Mouse (Mus musculus) forebrain, postnatal 0 days (tissue): ENCODE measurements around the gene Idh3b. TPM values are rescaled to one million over a fixed set of nuclear protein-coding genes. Genes with fewer than 3 reads are reported as not detected.

Source experiments
- ATAC-seq: fragments of 200-750 bp; cut with Nextera tagmentation; 2 replicates; pipeline ENCODE4 v1.8.0; 2017; ENCODE audit warnings: mild to moderate bottlenecking, moderate library complexity
- DNase-seq: peaks from one replicate; pipeline ENCODE4 v3.0.0-alpha.2; 2015
- H3K27ac ChIP-seq: fragments of 300-500 bp; sonication (generic); 2 replicates; pipeline ENCODE4 v1.5.1; 2014; ENCODE audit warnings: low read depth, mild to moderate bottlenecking, antibody characterized with exemption, low read length, moderate library complexity, mixed read lengths
- H3K27me3 ChIP-seq: fragments of 300-500 bp; sonication (generic); 2 replicates; pipeline ENCODE4 v1.6.1; 2014; ENCODE audit warnings: mild to moderate bottlenecking, low read length, mixed read lengths; ENCODE audit not compliant: insufficient read depth
- H3K36me3 ChIP-seq: fragments of 300-500 bp; sonication (generic); 2 replicates; pipeline ENCODE4 v1.6.1; 2014; ENCODE audit warnings: mild to moderate bottlenecking, moderate library complexity; ENCODE audit not compliant: insufficient read depth
- H3K4me1 ChIP-seq: fragments of 300-500 bp; sonication (generic); 2 replicates; pipeline ENCODE4 v1.6.1; 2014; ENCODE audit warnings: antibody characterized with exemption; ENCODE audit not compliant: insufficient read depth
- H3K4me2 ChIP-seq: fragments of 300-500 bp; sonication (generic); 2 replicates; pipeline ENCODE4 v1.6.1; 2014; ENCODE audit warnings: low read depth, mild to moderate bottlenecking, moderate library complexity
- H3K4me3 ChIP-seq: fragments of 300-500 bp; sonication (generic); 2 replicates; pipeline ENCODE4 v1.5.1; 2014; ENCODE audit warnings: low read depth, low read length, mixed read lengths
- H3K9ac ChIP-seq: fragments of 300-500 bp; sonication (generic); 2 replicates; pipeline ENCODE4 v1.6.1; 2014; ENCODE audit warnings: mild to moderate bottlenecking
- H3K9me3 ChIP-seq: fragments of 300-500 bp; sonication (generic); 2 replicates; pipeline ENCODE4 v1.6.1; 2016; ENCODE audit warnings: low read length
- CTCF ChIP-seq: sonication (generic); IDR thresholded peaks from 2 replicates; pipeline ENCODE4 v1.5.1; 2016; ENCODE audit warnings: antibody characterized with exemption, control low read depth, low read depth
- WGBS: fragments of 180-500 bp; shearing (Covaris S2); extraction: QIAGEN DNeasy Blood & Tissue Kit; methylation state at CpG from one replicate; pipeline ENCODE4 v1.1.7; 2014; 5-methylcytosine and 5-hydroxymethylcytosine counted together
- polyA plus RNA-seq: library from polyadenylated mRNA; unstranded; fragments of >200 nt; fragmentation: Nextera tagmentation; extraction: Ambion mirVana; gene quantifications from 2 replicates; pipeline ENCODE4 v1.2.1, GENCODE M21; 2015
- total RNA-seq: library from RNA; depleted of rRNA; stranded (reverse); fragments of >200 nt; gene quantifications from 2 replicates; pipeline ENCODE4 v1.2.3, GENCODE M21; 2014

Idh3b gene
- total and polyA plus RNA-seq, 2 experiments from 2014 or later, result 137 to 169 TPM

DNA sequence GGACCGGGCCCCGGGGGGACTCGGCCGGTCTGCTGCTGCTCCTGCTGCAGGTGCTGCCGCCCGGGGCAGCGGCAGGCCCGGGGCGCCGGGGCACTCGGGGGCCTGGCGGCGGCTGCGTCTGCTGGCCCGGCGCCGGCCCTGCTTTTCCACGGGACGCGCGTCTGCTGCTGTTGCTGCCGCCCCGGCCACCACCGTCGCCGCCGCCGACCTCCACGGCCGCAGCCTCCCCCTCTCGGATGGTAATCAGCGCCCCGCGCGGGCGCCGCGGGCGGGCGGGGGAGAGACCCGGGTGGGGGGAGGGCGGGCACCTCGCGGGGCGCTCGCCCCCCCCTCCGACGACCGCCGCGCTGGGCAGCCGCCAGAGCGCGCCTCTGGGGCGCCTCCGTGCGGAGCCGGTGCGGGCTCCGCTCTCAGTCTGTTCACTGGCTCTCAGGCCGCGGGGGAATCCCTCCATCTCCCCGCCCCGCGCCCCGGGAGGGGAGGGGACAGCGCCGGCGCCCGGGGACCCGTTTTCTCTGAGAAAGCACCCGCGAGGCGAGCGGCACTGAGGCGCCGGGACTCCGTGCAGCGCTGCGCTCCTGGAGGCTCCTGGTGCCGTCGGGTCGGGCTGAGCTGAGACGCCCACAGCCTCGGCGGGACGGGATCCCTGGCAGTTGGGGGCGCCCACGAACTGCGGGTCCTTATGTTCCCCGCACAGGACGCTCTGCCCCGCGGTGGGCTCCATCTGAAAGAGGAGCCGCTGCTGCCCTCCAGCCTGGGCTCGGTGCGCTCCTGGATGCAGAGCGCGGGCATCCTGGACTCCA, 11.2 kb upstream of the Idh3b start:
- ATAC-seq, result peak; percentile 73
- Histone ChIP-seq H3K27me3 (no peaks in the 10 kb centered on the region), H3K4me2 (peak overlapping the region; percentile 70), H3K4me3 (peak overlapping the region; percentile 85), H3K36me3 (peaks cover 3% of the 10 kb centered on the region; the same call in 1 of the 2 replicates), H3K9ac (peak overlapping the region; percentile 74), H3K27ac (peak overlapping the region; percentile 77), H3K9me3 (no peaks in the 10 kb centered on the region), H3K4me1 (peaks cover 12% of the 10 kb centered on the region)
- WGBS, result under 1% methylated on average over 52 of the region's 99 CpGs
- DNase-seq, result peak; percentile 84
- no peak; the same call in 1 of the 2 replicates for TF ChIP-seq CTCF

DNA sequence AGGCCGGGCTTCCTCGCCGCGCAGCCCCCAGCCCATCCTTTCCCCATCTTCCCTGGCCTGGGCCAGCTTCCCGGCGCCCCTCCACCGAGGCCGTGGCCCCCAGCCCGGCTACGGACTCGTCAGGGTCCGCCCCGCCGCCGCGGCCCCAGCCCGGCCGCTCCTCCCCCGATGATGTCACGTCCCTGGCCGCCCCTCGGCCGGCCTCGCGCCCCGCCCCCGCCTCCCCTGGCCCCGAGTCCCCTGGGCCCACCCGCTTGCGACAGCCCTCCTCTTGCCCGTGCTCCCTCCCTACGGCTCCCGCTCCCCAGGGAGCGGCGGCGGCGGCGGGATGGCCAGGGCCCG, 10.6 kb upstream of the Idh3b start, which contains the start of gene Ebf4:
Ebf4 (plus strand) TSS at position 234 of the 342 bp plus-strand sequence.
- ATAC-seq (peak; percentile 62), DNase-seq (peak; percentile 78)
- peak within 1 kb of the TSS; percentile 77 for H3K27ac ChIP-seq
- no peak for TF ChIP-seq CTCF
- H3K4me2 ChIP-seq, result peak within 1 kb of the TSS; percentile 70
- peaks cover 12% of the 10 kb centered on the region for H3K4me1 ChIP-seq
- peaks cover 3% of the 10 kb centered on the region; the same call in 1 of the 2 replicates for H3K36me3 ChIP-seq
- peak within 1 kb of the TSS; percentile 85 for H3K4me3 ChIP-seq
- no peaks in the 10 kb centered on the region for H3K27me3 ChIP-seq
- peak within 1 kb of the TSS; percentile 74 for H3K9ac ChIP-seq
- WGBS, result 0% methylated on average over 33 of the region's 39 CpGs
- no peaks in the 10 kb centered on the region for H3K9me3 ChIP-seq

DNA sequence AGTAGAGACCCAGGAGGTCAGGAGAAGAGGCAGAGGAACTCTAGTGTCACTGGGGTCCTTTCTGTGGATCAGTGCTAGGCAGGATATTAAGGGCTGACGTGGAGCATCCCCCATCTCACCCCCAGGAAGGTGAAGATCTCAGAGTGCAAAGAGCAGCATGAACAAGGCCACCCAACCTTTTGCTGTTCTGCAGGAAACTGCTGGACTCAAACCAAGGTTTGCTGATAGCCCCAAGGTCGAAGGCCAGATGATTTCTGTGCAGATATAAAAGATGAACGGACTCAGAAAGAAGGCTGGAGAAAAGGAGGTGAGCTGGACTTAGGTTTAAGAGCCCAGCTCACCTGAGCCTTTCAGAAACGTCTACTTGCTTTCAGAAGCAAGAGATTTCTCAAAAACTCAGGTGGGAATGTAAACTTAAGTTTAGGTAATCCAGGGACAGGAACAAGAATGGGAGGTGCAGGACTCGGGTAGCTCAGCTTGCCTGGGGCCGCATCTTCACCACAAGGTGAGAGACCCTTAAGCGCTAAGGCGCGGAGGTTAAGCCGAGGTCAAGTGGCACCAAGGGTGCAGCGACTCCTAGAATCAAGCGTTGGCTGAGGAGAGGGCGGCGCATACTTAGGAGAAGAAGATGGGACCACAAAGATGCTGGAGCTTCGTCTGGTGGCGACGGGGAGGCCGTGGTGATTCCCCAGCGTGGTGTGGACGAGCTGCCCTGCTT, 10.0 kb upstream of the Idh3b start:
- peak overlapping the region; percentile 70 for H3K4me2 ChIP-seq
- TF ChIP-seq CTCF, result no peak
- no peak for ATAC-seq
- 11% methylated on average over 20 of the region's 20 CpGs for WGBS
- H3K27ac ChIP-seq, result peak overlapping the region; percentile 77; the same call in 1 of the 2 replicates
- H3K9me3 ChIP-seq, result no peaks in the 10 kb centered on the region
- peak overlapping the region; percentile 74 for H3K9ac ChIP-seq
- no peaks in the 10 kb centered on the region for H3K27me3 ChIP-seq
- DNase-seq, result no peak
- peaks cover 12% of the 10 kb centered on the region for H3K4me1 ChIP-seq
- peaks cover 3% of the 10 kb centered on the region; the same call in 1 of the 2 replicates for H3K36me3 ChIP-seq
- peak overlapping the region; percentile 85 for H3K4me3 ChIP-seq

DNA sequence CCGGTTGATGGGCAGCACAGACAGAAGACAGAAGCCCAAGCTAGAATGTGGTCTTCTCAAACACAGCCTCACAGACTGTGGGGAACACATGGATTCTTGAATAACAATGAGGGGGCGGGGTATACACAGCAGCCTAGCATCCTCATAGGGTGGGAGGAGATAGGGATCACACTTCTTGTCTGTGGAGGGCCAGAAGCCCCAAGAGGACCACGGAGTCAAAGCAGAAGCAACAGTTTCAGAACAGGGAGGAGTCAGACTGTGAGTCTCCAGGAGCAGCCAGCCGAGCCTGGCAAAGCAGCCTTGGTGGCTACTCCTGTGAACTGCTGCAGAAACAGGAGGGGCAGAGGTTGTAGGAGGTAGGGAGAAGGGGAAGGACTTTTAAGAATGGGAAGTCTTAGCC, 9.1 kb upstream of the Idh3b start:
- WGBS, result 9% methylated on average over 4 of the region's 4 CpGs

DNA sequence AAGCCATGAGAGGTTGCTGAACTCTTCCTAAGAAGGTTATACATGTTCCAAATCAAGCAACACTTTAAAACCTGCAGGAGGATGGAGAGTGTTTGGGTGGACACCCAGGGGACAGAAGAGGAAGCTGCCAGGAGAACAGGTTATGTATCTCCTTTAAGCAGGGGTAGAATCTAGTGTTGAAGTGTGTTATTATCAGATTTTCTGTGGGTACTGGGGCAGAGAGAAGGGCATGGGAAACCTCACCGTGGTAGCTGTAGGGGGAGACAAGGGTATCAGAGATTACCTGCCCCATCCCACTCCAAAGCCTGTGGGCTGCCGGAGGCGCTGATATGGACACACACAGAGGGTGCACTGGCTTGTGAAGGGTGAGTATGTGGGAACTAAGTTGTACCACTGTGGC, 8.7 kb upstream of the Idh3b start:
- H3K4me2 ChIP-seq, result no peak overlapping the region
- 60% methylated on average over 3 of the region's 3 CpGs for WGBS
- H3K9ac ChIP-seq, result no peak overlapping the region
- no peaks in the 10 kb centered on the region for H3K9me3 ChIP-seq
- H3K4me1 ChIP-seq, result peaks cover 12% of the 10 kb centered on the region
- no peak overlapping the region for H3K4me3 ChIP-seq
- no peak for DNase-seq
- H3K36me3 ChIP-seq, result no peaks in the 10 kb centered on the region
- no peak for ATAC-seq
- H3K27ac ChIP-seq, result no peak overlapping the region
- TF ChIP-seq CTCF, result no peak
- H3K27me3 ChIP-seq, result no peaks in the 10 kb centered on the region

More for the DNA sequence above, 9.1 kb upstream of the Idh3b start:
- ATAC-seq, result peak; percentile 21; the same call in 1 of the 2 replicates
- no peak for TF ChIP-seq CTCF
- Histone ChIP-seq H3K4me1 (peaks cover 12% of the 10 kb centered on the region), H3K9me3 (no peaks in the 10 kb centered on the region), H3K4me3 (no peak overlapping the region), H3K27ac (no peak overlapping the region), H3K4me2 (0 out of 2 replicates have a peak overlapping the region, but pooled peaks have one; percentile 3), H3K36me3 (0 out of 2 replicates have a peak, but pooled peaks cover 3% of the 10 kb centered on the region), H3K27me3 (no peaks in the 10 kb centered on the region), H3K9ac (no peak overlapping the region)
- no peak for DNase-seq

DNA sequence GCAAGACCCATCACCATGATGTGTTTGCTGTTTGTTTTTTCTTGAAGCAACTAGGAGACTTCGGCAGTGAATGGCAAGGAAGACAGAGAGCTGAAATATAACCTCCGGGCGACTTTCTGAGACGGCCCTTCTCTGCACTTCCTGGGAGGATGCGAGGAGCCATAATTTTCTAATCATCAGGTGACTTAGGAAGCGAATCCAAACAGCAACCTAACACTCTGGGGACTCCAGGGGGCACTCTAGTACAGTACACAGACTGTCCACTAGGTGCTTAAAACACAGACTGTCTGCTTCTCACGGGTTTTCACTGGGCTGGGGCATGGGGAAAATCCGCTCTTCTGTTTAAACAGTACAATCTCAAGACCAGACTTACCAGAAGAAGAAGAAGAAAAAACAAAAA, 7.1 kb upstream of the Idh3b start:
- TF ChIP-seq CTCF, result peak; percentile 98

More for the DNA sequence above, 7.1 kb upstream of the Idh3b start:
- ATAC-seq (peak; percentile 87), DNase-seq (peak; percentile 86)
- no peak overlapping the region for H3K4me3 ChIP-seq
- peak overlapping the region; percentile 30; the same call in 1 of the 2 replicates for H3K4me2 ChIP-seq
- no peak overlapping the region for H3K9ac ChIP-seq
- no peak overlapping the region for H3K27ac ChIP-seq
- H3K27me3 ChIP-seq, result no peaks in the 10 kb centered on the region
- no peaks in the 10 kb centered on the region for H3K9me3 ChIP-seq
- no peaks in the 10 kb centered on the region for H3K36me3 ChIP-seq
- WGBS, result 19% methylated on average over 8 of the region's 8 CpGs
- H3K4me1 ChIP-seq, result peaks cover 12% of the 10 kb centered on the region
